Mouse (Mus musculus) liver, adult 2 months (tissue): ENCODE results near the gene Lzts2. TPM values are rescaled to one million over a fixed set of nuclear protein-coding genes. Genes with fewer than 3 reads are reported as not detected.

Source experiments
- DNase-seq: peaks from one replicate; pipeline ENCODE4 v3.0.0-alpha.2; 2011; ENCODE audit warnings: low read depth, low spot score; ENCODE audit errors: extremely low read depth
- H3K27ac ChIP-seq: fragments of 200-500 bp; replicated peaks from 2 replicates; pipeline ENCODE4 v1.5.1; 2012; ENCODE audit warnings: low read depth, mild to moderate bottlenecking, control low read depth, inconsistent platforms, low read length; ENCODE audit not compliant: insufficient read depth
- H3K27me3 ChIP-seq: fragments of 200-500 bp; 2 replicates; pipeline ENCODE4 v1.6.1; 2012; ENCODE audit warnings: mild to moderate bottlenecking, moderate library complexity, low read length, inconsistent platforms; ENCODE audit not compliant: control insufficient read depth, insufficient read depth
- H3K36me3 ChIP-seq: fragments of 200-500 bp; 2 replicates; pipeline ENCODE4 v1.6.1; 2012; ENCODE audit warnings: low read length, inconsistent platforms; ENCODE audit not compliant: control insufficient read depth, insufficient read depth
- H3K4me1 ChIP-seq: fragments of 200-500 bp; 2 replicates; pipeline ENCODE4 v1.6.1; 2011; ENCODE audit warnings: low read length; ENCODE audit not compliant: control insufficient read depth, insufficient read depth
- H3K4me3 ChIP-seq: fragments of 200-500 bp; 2 replicates; pipeline ENCODE4 v1.5.1; 2011; ENCODE audit warnings: low read depth, mild to moderate bottlenecking, control low read depth, low read length, moderate library complexity; ENCODE audit not compliant: insufficient read depth
- H3K79me2 ChIP-seq: fragments of 200-500 bp; 2 replicates; pipeline ENCODE4 v1.6.1; 2012; ENCODE audit warnings: inconsistent platforms, mild to moderate bottlenecking, low read length, moderate library complexity; ENCODE audit not compliant: control insufficient read depth, insufficient read depth
- H3K9ac ChIP-seq: fragments of 200-500 bp; 2 replicates; pipeline ENCODE4 v1.6.1; 2012; ENCODE audit warnings: low read depth, mild to moderate bottlenecking, control low read depth, inconsistent platforms, low read length
- CTCF ChIP-seq: fragments of 200-500 bp; IDR thresholded peaks from 2 replicates; pipeline ENCODE4 v1.5.1; 2011; ENCODE audit warnings: low read depth, low read length, control low read depth
- POLR2A ChIP-seq: fragments of 200-500 bp; IDR thresholded peaks from 2 replicates; pipeline ENCODE4 v1.6.1; 2011; ENCODE audit warnings: low read length, control low read depth; ENCODE audit not compliant: insufficient read depth; ENCODE audit errors: extremely low read depth
- WGBS: fragments of 180-500 bp; shearing (Covaris S2); methylation state at CpG from one replicate; pipeline ENCODE4 v1.1.7; 2018; 5-methylcytosine and 5-hydroxymethylcytosine counted together
- polyA plus RNA-seq: library from polyadenylated mRNA; depleted of rRNA; stranded (reverse); fragments of >200 nt; gene quantifications from 2 replicates; pipeline ENCODE4 v1.2.3, GENCODE M21; 2012
- total RNA-seq: library from RNA; depleted of rRNA; stranded (reverse); fragments of >200 nt; gene quantifications from 2 replicates; pipeline ENCODE4 v1.2.3, GENCODE M21; 2014

The Lzts2 gene
- total and polyA plus RNA-seq, 2 experiments, result 3.4 to 14.3 TPM

DNA sequence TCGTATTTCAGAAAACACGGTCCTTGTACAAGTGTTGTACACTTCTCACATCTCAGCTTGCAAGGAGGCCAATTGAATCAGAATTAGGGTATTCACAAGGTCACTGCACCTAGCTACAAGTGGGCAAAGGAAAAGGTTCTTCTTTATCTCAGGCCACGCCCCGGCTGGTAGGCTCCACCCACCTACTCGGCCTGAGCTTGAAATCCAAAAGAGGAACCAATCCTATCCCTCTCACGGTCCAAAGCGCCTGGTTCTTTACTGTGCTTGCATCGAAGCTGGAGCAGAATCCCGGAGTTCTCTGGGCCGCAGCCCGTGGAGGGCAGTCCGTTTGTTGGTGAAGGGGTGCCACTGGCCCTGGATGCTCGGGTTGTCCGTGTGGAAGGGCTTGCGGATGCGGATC, 8.8 kb upstream of the Lzts2 start, which contains the start of gene Twnk:
Gene Twnk (plus strand): TSS at position 220 of the 400 bp plus-strand sequence.
- Histone ChIP-seq H3K9ac (peak within 1 kb of the TSS; percentile 91), H3K79me2 (no peaks in the 10 kb centered on the region), H3K27ac (peak within 1 kb of the TSS; percentile 78), H3K4me3 (peak within 1 kb of the TSS; percentile 82), H3K27me3 (no peaks in the 10 kb centered on the region), H3K36me3 (peaks cover 14% of the 10 kb centered on the region), H3K4me1 (peaks cover 15% of the 10 kb centered on the region)
- TF ChIP-seq POLR2A, result 0 out of 2 replicates have a peak, but pooled peaks have one; percentile 37
- TF ChIP-seq CTCF, result no peak
- 7% methylated on average over 16 of the region's 16 CpGs for WGBS
- peak; percentile 75 for DNase-seq

- under 1% methylated on average over 82 of the region's 82 CpGs for WGBS
Observed at GRCm38 (mm10) chr19:45005957-45006712, 8.1 kb upstream of the Lzts2 start, which contains the start of gene Mrpl43. Gene Mrpl43, minus strand, starts transcription at chr19:45006442.

GRCm38 (mm10) chr19:45007021-45007420, 7.2 kb upstream of the Lzts2 start:
- Histone ChIP-seq H3K79me2 (no peaks in the 10 kb centered on the region), H3K27ac (peak overlapping the region; percentile 72), H3K9ac (peak overlapping the region; percentile 45), H3K36me3 (peaks cover 10% of the 10 kb centered on the region), H3K4me3 (peak overlapping the region; percentile 82), H3K4me1 (peaks cover 15% of the 10 kb centered on the region), H3K27me3 (no peaks in the 10 kb centered on the region)
- 6% methylated on average over 17 of the region's 17 CpGs for WGBS
- TF ChIP-seq POLR2A (no peak), CTCF (no peak)
- no peak for DNase-seq

More at GRCm38 (mm10) chr19:45005957-45006712, 8.1 kb upstream of the Lzts2 start, which contains the start of gene Mrpl43:
- TF ChIP-seq POLR2A, result 0 out of 2 replicates have a peak, but pooled peaks have one; percentile 45
- no peak for TF ChIP-seq CTCF
- H3K79me2 ChIP-seq, result no peaks in the 10 kb centered on the region
- DNase-seq, result peak; percentile 86
- H3K36me3 ChIP-seq, result peaks cover 9% of the 10 kb centered on the region
- no peaks in the 10 kb centered on the region for H3K27me3 ChIP-seq
- peak within 1 kb of the TSS; percentile 78 for H3K27ac ChIP-seq
- peak within 1 kb of the TSS; percentile 91 for H3K9ac ChIP-seq
- peaks cover 15% of the 10 kb centered on the region for H3K4me1 ChIP-seq
- peak within 1 kb of the TSS; percentile 82 for H3K4me3 ChIP-seq

DNA sequence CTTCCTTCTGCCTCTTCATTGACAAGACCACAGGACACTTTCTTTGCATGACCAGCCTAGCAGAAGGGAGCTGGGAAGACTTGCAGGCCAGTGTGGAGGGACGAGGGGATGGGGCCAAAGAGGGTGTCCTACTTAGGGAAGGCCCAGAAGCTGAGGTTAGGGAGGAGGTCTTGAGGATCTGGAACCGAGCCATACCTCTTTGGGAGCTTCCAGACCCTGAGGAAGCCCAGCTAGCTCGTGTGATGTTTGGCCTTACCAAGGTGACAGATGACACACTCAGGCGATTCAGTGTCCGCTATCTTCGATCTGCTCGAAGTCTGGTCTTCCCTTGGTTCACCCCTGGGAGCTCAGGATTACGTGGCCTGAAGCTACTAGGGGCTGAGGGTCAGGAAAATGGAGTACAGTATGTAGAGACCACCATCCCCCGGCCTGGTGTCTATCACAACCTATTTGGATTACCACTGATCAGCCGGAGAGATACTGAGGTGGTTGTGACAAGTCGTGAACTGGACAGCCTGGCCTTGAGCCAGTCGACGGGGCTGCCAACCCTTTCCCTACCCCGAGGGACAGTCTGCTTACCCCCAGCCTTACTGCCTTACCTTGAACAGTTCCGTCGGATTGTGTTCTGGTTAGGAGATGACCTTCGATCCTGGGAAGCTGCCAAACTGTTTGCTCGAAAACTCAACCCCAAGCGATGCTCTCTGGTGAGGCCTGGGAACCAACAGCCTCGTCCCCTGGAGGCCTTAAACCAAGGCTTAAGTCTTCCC, 6.6 kb upstream of the Lzts2 start:
- Histone ChIP-seq H3K9ac (peak overlapping the region; percentile 45), H3K27me3 (no peaks in the 10 kb centered on the region), H3K4me1 (peaks cover 15% of the 10 kb centered on the region), H3K27ac (peak overlapping the region; percentile 72), H3K4me3 (peak overlapping the region; percentile 82), H3K36me3 (peaks cover 10% of the 10 kb centered on the region), H3K79me2 (no peaks in the 10 kb centered on the region)
- TF ChIP-seq POLR2A (no peak), CTCF (no peak)
- WGBS, result 25% methylated on average over 20 of the region's 20 CpGs
- peak; percentile 93 for DNase-seq

DNA sequence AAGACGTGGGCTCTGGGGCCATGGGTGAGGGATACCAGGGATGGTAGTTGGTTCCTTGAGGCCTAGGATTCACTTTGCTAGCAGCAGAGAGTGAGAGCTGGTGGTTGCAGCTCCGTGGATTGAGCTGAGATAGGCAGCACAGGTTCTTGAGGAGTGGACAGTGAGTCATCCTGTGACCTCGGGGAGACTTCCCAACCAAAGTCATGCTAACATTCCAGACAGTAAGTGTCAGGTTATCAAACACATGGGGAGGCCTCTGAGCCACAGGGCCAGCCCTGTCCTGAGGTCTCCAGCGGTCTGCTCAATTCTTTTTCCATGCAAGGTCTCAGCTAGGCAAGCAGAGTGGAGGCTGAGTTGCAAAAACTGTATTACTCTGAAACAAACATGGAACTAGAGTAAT, 3.6 kb upstream of the Lzts2 start:
- 92% methylated on average over 4 of the region's 4 CpGs for WGBS
- no peak for TF ChIP-seq CTCF
- no peak for TF ChIP-seq POLR2A

More for the DNA sequence above, 3.6 kb upstream of the Lzts2 start:
- no peaks in the 10 kb centered on the region for H3K27me3 ChIP-seq
- DNase-seq, result no peak
- H3K79me2 ChIP-seq, result no peaks in the 10 kb centered on the region
- H3K4me1 ChIP-seq, result peaks cover 18% of the 10 kb centered on the region
- H3K36me3 ChIP-seq, result peaks cover 10% of the 10 kb centered on the region
- H3K27ac ChIP-seq, result no peak overlapping the region
- no peak overlapping the region for H3K4me3 ChIP-seq
- no peak overlapping the region for H3K9ac ChIP-seq
